Mouse (Mus musculus) CH12.LX (cell line): ENCODE measurements at regions not wholly inside any gene's neighbourhood (a gene's known extent, or its start where the extent isn't known, plus 50 kb on each side); places are given as distances from the start of the nearest gene placed in this dataset.

ENCODE experiments used
- CTCF ChIP-seq, 2 experiments: IDR thresholded peaks in 1 of 2; conservative IDR thresholded peaks in 1 of 2; 2 replicates each; pipeline ENCODE4 v1.5.1; 2011 to 2012; ENCODE audit warnings: low read depth in 2 of 2, low read length in 2 of 2, improper control_type of control experiment in 1 of 2, inconsistent platforms in 1 of 2, mild to moderate bottlenecking in 1 of 2, moderate library complexity in 1 of 2
- ETS1 ChIP-seq: conservative IDR thresholded peaks from 2 replicates; pipeline ENCODE4 v1.6.1; 2012; ENCODE audit warnings: low read depth, mild to moderate bottlenecking, inconsistent platforms, low read length, improper control_type of control experiment, moderate library complexity
- MAZ ChIP-seq: IDR thresholded peaks from 2 replicates; pipeline ENCODE4 v1.6.1; 2012; ENCODE audit warnings: low read depth, mild to moderate bottlenecking, inconsistent platforms, low read length, improper control_type of control experiment, moderate library complexity
- MYC ChIP-seq: IDR thresholded peaks from 2 replicates; pipeline ENCODE4 v1.6.1; 2011; ENCODE audit warnings: low read depth, mild to moderate bottlenecking, improper control_type of control experiment, low read length
- POLR2A ChIP-seq: IDR thresholded peaks from 2 replicates; pipeline ENCODE4 v1.6.1; 2011; ENCODE audit warnings: low read depth, mild to moderate bottlenecking, improper control_type of control experiment, low read length
- RCOR1 ChIP-seq: conservative IDR thresholded peaks from 2 replicates; pipeline ENCODE4 v1.6.1; 2012; ENCODE audit warnings: low read depth, mild to moderate bottlenecking, inconsistent platforms, low read length, improper control_type of control experiment
- TCF12 ChIP-seq: IDR thresholded peaks from 2 replicates; pipeline ENCODE4 v1.6.1; 2014; ENCODE audit warnings: low read depth, mild to moderate bottlenecking, inconsistent platforms, low read length, improper control_type of control experiment
- UBTF ChIP-seq: IDR thresholded peaks from 2 replicates; pipeline ENCODE4 v1.6.1; 2012; ENCODE audit warnings: low read depth, mild to moderate bottlenecking, inconsistent platforms, low read length, improper control_type of control experiment, moderate library complexity

DNA sequence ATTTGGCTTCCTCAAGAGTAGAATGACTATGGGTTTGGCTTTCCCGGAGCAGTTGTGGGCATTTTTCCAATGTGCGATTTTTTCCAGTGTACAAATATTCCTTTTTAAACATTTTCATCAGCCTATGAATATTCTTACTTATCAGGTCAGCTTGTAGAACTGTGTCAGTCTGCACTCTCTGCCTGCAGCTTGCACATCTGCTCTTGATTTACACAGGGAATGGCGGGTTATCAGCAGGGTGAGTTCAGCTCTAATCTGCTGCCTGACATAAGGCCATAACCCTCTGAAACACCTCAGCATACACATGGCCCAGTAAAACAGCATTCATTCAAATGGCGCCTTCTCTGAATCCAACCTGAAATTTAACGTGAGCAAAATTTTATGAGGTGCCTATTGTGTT, 241.1 kb upstream of the Noct start:
- TF ChIP-seq POLR2A, result no peak
- no peak for TF ChIP-seq MAZ
- no peak for TF ChIP-seq CTCF (conservative IDR thresholded peaks at IDR 0.05 in 1 of 2, IDR thresholded peaks at IDR 0.05 in 1 of 2; ENCODE audit: low read depth in 2 of 2, low read length in 2 of 2)
- TF ChIP-seq ETS1, result no peak
- no peak for TF ChIP-seq UBTF
- TF ChIP-seq RCOR1, result no peak
- no peak for TF ChIP-seq MYC
- no peak for TF ChIP-seq TCF12
